Mouse (Mus musculus) heart, postnatal 0 days (tissue): ENCODE results near the gene Creb1. TPM values are rescaled to one million over a fixed set of nuclear protein-coding genes. Genes with fewer than 3 reads are reported as not detected.

ENCODE experiments used
- ATAC-seq: fragments of 200-750 bp; cut with Nextera tagmentation; 2 replicates; pipeline ENCODE4 v1.8.0; 2017; ENCODE audit warnings: low read depth, moderate number of reproducible peaks, moderate library complexity; ENCODE audit not compliant: insufficient read depth
- DNase-seq: peaks from one replicate; pipeline ENCODE4 v3.0.0-alpha.2; 2016; ENCODE audit warnings: low spot score
- H3K27ac ChIP-seq: fragments of 300-500 bp; sonication (generic); 2 replicates; pipeline ENCODE4 v1.5.1; 2014; ENCODE audit warnings: low read depth, mild to moderate bottlenecking
- H3K27me3 ChIP-seq: fragments of 300-500 bp; sonication (generic); 2 replicates; pipeline ENCODE4 v1.6.1; 2014; ENCODE audit warnings: low read length, mixed read lengths; ENCODE audit not compliant: control insufficient read depth, insufficient read depth
- H3K36me3 ChIP-seq: fragments of 300-500 bp; sonication (generic); replicated peaks from 2 replicates; pipeline ENCODE4 v1.6.1; 2014; ENCODE audit warnings: low read length, mixed read lengths; ENCODE audit not compliant: control insufficient read depth, insufficient read depth
- H3K4me1 ChIP-seq: fragments of 300-500 bp; sonication (generic); 2 replicates; pipeline ENCODE4 v1.6.1; 2014; ENCODE audit warnings: antibody characterized with exemption; ENCODE audit not compliant: control insufficient read depth, insufficient read depth
- H3K4me2 ChIP-seq: fragments of 300-500 bp; sonication (generic); 2 replicates; pipeline ENCODE4 v1.6.1; 2014; ENCODE audit warnings: low read depth, mild to moderate bottlenecking, low read length, moderate library complexity
- H3K4me3 ChIP-seq: fragments of 300-500 bp; sonication (generic); 2 replicates; pipeline ENCODE4 v1.5.1; 2014; ENCODE audit warnings: low read depth, low read length
- H3K9ac ChIP-seq: fragments of 300-500 bp; sonication (generic); replicated peaks from 2 replicates; pipeline ENCODE4 v1.6.1; 2014; ENCODE audit warnings: low read depth, low read length, mixed read lengths
- H3K9me3 ChIP-seq: fragments of 300-500 bp; sonication (generic); replicated peaks from 2 replicates; pipeline ENCODE4 v1.6.1; 2016; ENCODE audit warnings: low read length; ENCODE audit not compliant: control insufficient read depth
- CTCF ChIP-seq: IDR thresholded peaks from 2 replicates; pipeline ENCODE4 v1.5.1; 2016; ENCODE audit warnings: antibody characterized with exemption, control low read depth, low read depth
- EP300 ChIP-seq: IDR thresholded peaks from 2 replicates; pipeline ENCODE4 v1.6.1; 2016; ENCODE audit warnings: antibody characterized with exemption, low read depth
- WGBS: fragments of 180-500 bp; shearing (Covaris S2); extraction: QIAGEN DNeasy Blood & Tissue Kit; methylation state at CpG from one replicate; pipeline ENCODE4 v1.1.7; 2014; 5-methylcytosine and 5-hydroxymethylcytosine counted together
- polyA plus RNA-seq: library from polyadenylated mRNA; unstranded; fragments of >200 nt; fragmentation: Nextera tagmentation; extraction: Ambion mirVana; gene quantifications from 2 replicates; pipeline ENCODE4 v1.2.1, GENCODE M21; 2015
- total RNA-seq: library from RNA; depleted of rRNA; stranded (reverse); fragments of >200 nt; gene quantifications from 2 replicates; pipeline ENCODE4 v1.2.3, GENCODE M21; 2014; ENCODE audit warnings: low replicate concordance

Gene Creb1
- total and polyA plus RNA-seq, 2 experiments from 2014 or later = 11.2 to 37.4 TPM

DNA sequence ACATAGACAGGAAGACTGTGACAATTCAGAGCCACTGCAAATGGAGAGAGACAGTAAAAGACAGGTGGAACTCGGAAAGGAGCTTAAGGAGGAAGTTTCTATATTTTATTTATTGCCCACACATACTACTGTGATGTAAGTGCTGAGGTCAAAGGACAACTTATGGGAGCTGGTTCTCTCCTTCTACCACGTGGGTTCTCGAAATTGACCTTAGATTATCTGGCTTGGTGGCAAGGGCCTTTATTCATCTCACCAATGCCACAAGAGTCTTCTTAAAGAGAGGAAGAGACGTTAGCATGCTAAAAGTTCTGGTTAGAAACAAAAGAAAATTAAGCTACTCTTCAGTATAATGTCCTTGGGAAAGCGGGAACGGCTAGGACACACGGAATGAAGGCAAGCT is 897 bp upstream of the Creb1 start:
- Histone ChIP-seq H3K4me3 (peak overlapping the region; percentile 98), H3K4me2 (peak overlapping the region; percentile 87), H3K27me3 (no peaks in the 10 kb centered on the region), H3K36me3 (no peaks in the 10 kb centered on the region), H3K4me1 (peaks cover 25% of the 10 kb centered on the region), H3K27ac (peak overlapping the region; percentile 100), H3K9me3 (no peaks in the 10 kb centered on the region), H3K9ac (peak overlapping the region; percentile 100)
- DNase-seq (no peak), ATAC-seq (no peak)
- 18% methylated on average over 7 of the region's 7 CpGs for WGBS
- TF ChIP-seq EP300 = no peak
- TF ChIP-seq CTCF = no peak

- DNase-seq = peak; percentile 40
- H3K9ac ChIP-seq = peak overlapping the region; percentile 100
- H3K9me3 ChIP-seq = no peaks in the 10 kb centered on the region
- H3K36me3 ChIP-seq = no peaks in the 10 kb centered on the region
- peak; percentile 58 for ATAC-seq
- H3K4me3 ChIP-seq = peak overlapping the region; percentile 98
- H3K4me2 ChIP-seq = peak overlapping the region; percentile 87
- no peaks in the 10 kb centered on the region for H3K27me3 ChIP-seq
- no peak for TF ChIP-seq CTCF
- TF ChIP-seq EP300 = no peak
- H3K4me1 ChIP-seq = peaks cover 25% of the 10 kb centered on the region
- H3K27ac ChIP-seq = peak overlapping the region; percentile 100
- WGBS = under 1% methylated on average over 34 of the region's 34 CpGs
These were observed 350 bp upstream of the Creb1 start for GRCm38 (mm10) chr1:64532067-64532523.

GRCm38 (mm10) chr1:64533471-64534443 is 1.3 kb downstream of the Creb1 start:
- TF ChIP-seq CTCF (no peak), EP300 (no peak)
- WGBS = under 1% methylated on average over 30 of the region's 35 CpGs
- ATAC-seq (no peak), DNase-seq (peak; percentile 32)
- no peaks in the 10 kb centered on the region for H3K27me3 ChIP-seq
- H3K4me1 ChIP-seq = peaks cover 34% of the 10 kb centered on the region
- H3K9ac ChIP-seq = peak overlapping the region; percentile 100
- peak overlapping the region; percentile 72 for H3K4me2 ChIP-seq
- peak overlapping the region; percentile 100 for H3K27ac ChIP-seq
- no peaks in the 10 kb centered on the region for H3K36me3 ChIP-seq
- no peaks in the 10 kb centered on the region for H3K9me3 ChIP-seq
- peak overlapping the region; percentile 98 for H3K4me3 ChIP-seq

DNA sequence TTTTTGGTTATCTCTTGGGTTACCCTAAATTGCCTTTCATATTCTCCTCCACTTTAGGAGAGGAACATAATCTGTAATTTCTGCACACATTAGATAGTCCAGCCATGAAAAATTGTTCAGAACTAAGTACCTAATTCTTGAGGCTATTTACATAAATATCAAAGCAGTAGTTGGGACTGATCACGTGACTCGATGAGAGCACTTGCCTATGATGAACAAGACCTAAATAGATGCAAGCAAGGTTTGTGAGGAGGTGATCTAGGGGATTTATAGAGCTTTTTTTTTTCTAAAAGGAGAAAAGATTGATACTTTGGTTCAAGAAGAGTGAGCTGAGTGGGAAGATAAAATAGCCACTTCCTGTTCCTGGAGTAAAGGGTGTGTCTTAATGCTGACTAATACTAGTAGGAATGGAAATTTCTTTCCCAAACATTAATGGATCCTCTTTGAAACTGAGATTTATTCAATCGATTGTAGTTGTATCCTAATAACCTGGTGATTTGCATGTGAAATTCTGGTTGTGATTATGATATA is 6.5 kb downstream of the Creb1 start:
- no peak overlapping the region for H3K4me3 ChIP-seq
- no peak for TF ChIP-seq EP300
- no peak for TF ChIP-seq CTCF
- WGBS = 83% methylated on average over 3 of the region's 3 CpGs
- H3K9me3 ChIP-seq = no peaks in the 10 kb centered on the region
- H3K36me3 ChIP-seq = no peaks in the 10 kb centered on the region; the same call in 1 of the 2 replicates
- no peak overlapping the region for H3K27ac ChIP-seq
- ATAC-seq (no peak), DNase-seq (no peak)
- no peak overlapping the region for H3K4me2 ChIP-seq
- H3K4me1 ChIP-seq = peaks cover 27% of the 10 kb centered on the region
- H3K9ac ChIP-seq = no peak overlapping the region
- H3K27me3 ChIP-seq = no peaks in the 10 kb centered on the region

GRCm38 (mm10) chr1:64543750-64544149 is 11.3 kb downstream of the Creb1 start:
- Histone ChIP-seq H3K27ac (no peak overlapping the region), H3K9ac (no peak overlapping the region), H3K4me3 (no peak overlapping the region), H3K4me1 (peaks cover 4% of the 10 kb centered on the region), H3K9me3 (no peaks in the 10 kb centered on the region), H3K27me3 (no peaks in the 10 kb centered on the region), H3K4me2 (no peak overlapping the region), H3K36me3 (no peaks in the 10 kb centered on the region; the same call in 1 of the 2 replicates)
- ATAC-seq (no peak), DNase-seq (no peak)
- 77% methylated on average over 5 of the region's 5 CpGs for WGBS
- no peak for TF ChIP-seq EP300
